Mouse (Mus musculus): ENCODE results near the gene Dph3.
"Not testable (repeated sequence)": the region's sequence is repeated elsewhere in the genome, so short reads cannot be mapped to it uniquely, and the experiment has no call there.

Dph3 gene

DNA sequence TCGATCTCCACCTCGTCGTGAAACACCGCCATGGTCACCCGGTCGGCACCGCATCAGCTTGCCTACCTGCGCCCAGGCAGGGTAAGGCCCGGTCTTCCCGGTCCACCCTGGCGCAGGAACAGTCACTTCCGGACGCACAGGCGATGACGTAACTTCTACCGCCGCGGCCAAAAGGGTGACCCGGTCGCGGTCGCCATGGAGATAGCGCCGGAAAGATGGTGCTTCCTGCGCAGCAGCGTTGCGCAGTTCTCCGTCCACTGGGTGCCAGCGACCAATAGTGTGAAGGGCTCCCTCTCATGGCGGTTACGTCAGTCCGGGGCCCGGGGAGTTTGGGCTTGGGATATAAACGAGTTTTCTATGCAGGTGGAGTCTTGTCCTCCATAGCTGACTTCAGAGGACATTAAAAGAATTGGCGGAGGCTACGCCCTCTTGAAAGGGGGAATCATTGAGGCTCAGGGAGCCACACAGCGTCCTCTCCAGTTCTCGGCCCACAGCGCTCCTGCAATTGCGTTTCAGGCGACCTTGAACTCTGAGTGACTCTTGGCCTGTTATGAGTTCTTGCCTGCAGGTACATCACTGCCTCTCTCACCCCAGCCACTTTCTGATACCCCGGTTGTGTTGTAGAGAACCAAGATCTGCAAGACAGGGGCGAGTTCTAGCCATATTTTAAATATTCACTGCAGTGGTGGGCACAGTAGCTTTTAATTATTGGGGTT lies at the start of gene Dph3:
Gene Dph3 (minus strand): TSS at position 244 of the 716 bp plus-strand sequence.
- peak; percentile 98 for DNase-seq (ENCODE audit: inconsistent ontology term)

DNA sequence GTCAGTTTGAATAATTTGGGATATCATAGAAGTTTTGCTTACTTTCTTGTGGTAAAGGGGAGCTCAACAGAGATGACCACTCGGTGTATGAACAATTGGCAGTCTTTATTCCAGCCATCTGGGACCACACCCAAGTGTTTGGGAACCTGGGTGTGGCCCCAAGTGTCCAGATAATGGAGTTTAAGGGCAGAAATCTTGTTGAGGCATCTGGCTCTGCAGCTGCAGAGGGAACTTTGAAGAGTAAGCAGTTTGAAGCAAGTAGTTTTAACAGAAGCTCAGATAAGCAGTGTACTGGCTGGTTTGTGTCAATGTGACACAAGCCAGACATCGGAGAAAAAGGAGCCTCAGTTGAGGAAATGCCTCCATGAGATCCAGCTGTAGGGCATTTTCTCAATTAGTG lies 48.8 kb upstream of the Dph3 start:
- DNase-seq (ENCODE audit: inconsistent ontology term): no peak

DNA sequence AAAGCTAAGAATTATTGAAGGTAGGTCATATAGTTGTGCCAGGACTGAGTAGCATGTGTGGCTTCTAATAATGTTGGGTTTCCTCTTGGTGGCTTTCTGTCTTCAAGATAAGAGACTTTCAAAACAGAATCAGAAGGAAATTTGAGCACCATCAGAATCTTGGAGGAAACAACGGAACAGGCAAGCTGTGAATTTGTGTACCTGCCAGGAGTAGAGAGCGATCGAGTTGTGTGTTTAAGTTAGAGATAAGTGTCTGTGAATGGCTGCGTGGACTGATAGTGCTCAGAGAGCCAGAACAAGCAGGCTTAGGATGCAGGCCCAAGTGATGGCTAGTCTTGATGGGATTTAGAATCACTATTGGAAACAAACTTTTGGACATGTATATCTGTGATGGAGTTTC lies 46.3 kb upstream of the Dph3 start:
- DNase-seq (ENCODE audit: inconsistent ontology term): no peak

GRCm38 (mm10) chr14:32128409-32128808 lies 42.9 kb upstream of the Dph3 start:
- DNase-seq (ENCODE audit: inconsistent ontology term): no peak

DNA sequence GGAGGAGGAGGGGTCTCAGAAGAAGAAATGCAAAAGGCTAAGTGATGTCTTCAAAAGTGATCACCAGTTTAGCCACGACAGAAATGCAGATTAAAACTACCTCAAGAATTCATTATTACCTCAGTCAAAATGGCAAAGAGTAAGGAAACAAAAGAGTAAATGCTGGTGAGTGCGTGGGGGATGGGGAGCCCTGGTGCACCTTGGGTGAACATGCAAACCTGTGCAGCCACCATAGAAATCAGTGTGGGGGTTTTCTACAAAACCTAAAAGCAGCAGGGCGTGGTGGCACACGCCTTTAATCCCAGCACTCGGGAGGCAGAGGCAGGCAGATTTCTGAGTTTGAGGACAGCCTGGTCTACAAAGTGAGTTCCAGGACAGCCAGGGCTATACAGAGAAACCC lies 39.7 kb upstream of the Dph3 start:
- DNase-seq (ENCODE audit: inconsistent ontology term): not testable (repeated sequence)

DNA sequence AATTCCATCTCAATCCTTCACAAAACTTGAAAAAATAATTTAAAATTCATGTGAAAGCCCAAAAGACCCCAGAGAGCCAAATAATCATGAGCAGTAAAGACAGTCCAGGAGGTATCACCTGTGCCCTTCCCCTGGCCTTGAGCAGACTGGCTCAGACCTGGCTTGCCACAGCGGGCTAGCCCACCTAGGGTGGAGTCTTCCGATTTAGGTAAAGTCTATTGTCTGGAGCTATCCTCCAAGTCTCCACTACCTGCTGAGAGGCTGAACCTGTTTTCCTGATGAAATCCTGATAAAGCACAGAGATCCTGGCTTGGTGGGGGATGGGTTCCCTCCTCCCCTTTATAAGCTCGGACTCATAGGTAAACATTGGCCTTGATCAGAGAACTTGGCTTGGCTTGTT lies 38.7 kb upstream of the Dph3 start:
- no peak for DNase-seq (ENCODE audit: inconsistent ontology term)

DNA sequence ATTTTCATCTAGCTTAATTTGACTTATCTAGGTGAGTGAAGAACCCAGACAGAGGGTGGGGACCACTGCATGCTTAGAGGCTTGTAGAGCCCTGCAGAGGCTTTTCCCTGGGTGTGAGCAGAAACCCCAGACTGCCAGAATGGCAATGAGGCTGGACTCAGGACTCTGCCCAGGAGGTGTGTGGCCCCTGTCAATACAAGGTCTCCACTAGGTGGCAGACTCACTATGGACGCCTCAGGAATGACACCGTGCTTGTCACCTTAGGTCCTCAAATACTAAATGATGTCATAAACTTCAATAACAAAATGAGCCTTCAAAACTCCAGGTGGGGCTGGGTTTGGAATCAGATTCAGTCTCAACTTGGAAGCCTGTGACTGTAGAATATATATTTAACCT lies 36.4 kb upstream of the Dph3 start:
- DNase-seq (ENCODE audit: inconsistent ontology term): no peak

DNA sequence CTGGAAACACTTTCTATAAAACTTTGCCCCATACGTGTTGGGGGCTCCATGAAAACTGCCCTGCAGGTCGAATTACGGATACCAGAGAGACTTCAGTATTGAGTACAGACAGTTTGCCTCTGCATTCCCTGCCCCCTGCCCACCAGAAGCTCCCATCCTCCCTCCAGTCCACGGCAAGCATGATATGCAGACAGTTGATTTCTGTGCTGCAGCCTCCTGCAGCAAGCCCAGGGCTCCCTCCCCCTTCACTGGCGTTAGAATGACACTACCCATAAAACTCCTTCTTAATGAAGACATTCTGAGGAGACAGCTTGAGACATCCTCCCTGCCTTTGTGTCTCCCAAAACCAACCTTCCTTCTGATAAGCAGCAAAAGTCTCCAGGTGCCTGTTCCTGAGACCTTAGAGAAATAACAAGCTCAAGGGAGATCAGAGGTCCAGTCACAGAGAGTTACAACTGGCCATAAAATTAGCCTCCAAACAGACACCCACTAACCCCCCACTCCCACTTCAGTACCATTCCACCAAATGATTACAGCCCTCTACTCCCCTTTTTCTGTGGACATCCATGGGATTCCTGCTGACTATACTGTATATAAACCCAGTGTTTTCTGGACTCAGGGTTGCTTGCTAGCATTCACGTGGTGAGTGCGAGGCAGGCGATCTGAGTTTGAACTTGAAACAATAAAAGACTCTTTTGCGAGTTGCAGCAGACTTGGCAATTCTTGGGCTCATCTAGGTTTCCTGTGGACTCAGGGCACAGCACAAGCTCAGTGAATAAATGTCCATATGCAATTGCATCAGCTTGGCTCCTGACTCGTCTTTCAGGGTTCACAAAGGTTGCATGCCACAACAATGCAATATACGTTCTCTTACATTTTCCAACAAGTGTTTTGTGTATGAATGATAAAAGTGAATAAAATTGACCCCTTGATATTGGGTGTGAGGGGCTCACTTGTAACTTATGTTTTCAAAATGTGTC lies 35.7 kb upstream of the Dph3 start:
- no peak for DNase-seq (ENCODE audit: inconsistent ontology term)

GRCm38 (mm10) chr14:32112124-32112523 lies 26.6 kb upstream of the Dph3 start:
- DNase-seq (ENCODE audit: inconsistent ontology term): not testable (repeated sequence)

DNA sequence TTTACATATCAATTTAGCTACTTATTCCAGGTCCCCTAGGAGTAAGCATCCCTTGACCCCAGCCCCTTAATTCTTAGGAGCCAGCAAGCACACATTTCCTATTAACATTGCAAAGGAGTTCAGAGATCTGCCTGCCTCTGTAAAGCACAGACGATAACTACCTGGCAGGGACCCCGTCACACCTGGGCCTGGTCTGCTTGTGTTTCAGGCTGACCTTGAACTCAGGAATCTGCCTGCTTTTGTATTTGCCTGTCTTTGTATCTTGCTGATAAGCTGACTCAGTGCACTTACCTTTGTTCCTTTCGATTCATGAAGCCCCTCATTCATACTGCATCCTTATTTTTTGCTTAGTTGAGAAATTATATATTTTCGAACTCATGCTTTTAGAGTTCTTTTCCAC lies 21.4 kb upstream of the Dph3 start:
- DNase-seq (ENCODE audit: inconsistent ontology term): no peak

- no peak for DNase-seq (ENCODE audit: inconsistent ontology term)
Observed at GRCm38 (mm10) chr14:32105663-32106062, 20.1 kb upstream of the Dph3 start.

- DNase-seq (ENCODE audit: inconsistent ontology term): no peak
Observed at GRCm38 (mm10) chr14:32103556-32103955, 18.0 kb upstream of the Dph3 start.

DNA sequence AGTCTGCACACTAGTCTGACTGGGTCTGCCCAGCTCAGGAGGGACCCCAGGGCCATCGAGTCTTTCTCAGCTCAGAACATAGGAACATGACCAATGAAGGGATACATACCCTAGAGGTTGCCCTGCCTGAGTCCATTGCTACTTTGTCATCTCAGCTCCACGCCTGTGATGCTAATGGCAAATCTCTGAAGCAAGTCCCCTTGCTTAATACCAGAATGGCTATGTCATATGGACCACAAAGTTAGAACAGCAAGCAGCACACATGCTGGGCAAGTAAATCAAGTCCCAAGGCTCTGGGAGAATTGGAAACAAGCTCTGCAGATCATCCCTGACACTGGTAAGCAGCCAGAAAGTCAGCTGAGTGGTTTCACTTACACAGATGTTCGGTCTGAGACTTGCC lies 13.4 kb upstream of the Dph3 start:
- DNase-seq (ENCODE audit: inconsistent ontology term): no peak

- DNase-seq (ENCODE audit: inconsistent ontology term): no peak
Observed at GRCm38 (mm10) chr14:32097691-32098090, 12.2 kb upstream of the Dph3 start.

DNA sequence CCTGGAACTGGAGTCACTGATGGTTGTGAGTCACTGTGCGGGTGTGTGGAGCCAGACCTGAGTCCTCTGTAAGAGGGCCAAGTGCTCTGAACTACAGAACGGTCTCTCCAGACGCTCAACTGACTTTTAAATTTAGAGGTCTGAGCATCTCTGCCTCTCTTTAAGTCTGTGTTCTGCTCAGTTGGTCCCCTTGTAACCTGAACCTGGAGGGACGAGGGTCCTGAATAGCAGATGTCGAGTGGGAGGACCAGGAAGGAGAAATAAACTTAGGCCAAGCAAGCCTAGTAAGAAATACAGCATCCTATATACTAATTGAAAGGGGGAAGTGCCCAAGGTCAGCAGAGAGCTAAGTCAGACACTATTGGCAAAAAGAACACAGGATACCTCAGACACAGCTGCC lies 11.2 kb upstream of the Dph3 start:
- DNase-seq (ENCODE audit: inconsistent ontology term): no peak

GRCm38 (mm10) chr14:32095646-32096045 lies 10.1 kb upstream of the Dph3 start:
- DNase-seq (ENCODE audit: inconsistent ontology term): no peak

DNA sequence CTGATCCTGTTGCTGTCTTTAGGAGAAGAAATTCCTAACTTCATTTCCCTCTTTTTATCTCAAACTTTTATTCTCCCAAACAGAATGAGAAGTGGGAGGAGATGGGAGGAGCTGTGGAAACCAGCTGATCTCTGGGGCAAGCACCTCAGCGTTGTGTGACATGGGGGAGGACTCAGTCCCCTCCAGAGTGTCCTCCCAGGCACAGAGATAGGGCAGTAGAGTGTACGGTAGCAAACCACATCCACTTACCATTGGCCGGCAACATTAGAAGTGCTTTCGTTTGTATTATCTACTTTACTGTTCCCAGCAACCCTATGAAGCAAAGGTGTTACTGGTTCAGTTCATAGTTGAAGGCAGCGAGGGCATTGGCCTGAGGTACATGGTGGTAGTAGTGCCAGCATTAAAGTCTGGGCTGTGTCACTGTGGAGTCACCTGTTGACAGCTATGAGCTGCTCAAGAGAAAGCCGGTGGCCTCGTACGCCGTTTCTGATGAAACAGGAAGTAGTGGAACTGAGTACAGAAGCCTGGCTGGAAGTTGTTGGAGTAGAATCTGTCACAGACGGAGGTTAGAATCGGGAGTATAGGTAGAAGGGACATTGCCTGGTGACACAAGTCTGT lies 8.1 kb upstream of the Dph3 start:
- DNase-seq (ENCODE audit: inconsistent ontology term): no peak

- DNase-seq (ENCODE audit: inconsistent ontology term): no peak
Observed at GRCm38 (mm10) chr14:32093018-32093417, 7.5 kb upstream of the Dph3 start.

DNA sequence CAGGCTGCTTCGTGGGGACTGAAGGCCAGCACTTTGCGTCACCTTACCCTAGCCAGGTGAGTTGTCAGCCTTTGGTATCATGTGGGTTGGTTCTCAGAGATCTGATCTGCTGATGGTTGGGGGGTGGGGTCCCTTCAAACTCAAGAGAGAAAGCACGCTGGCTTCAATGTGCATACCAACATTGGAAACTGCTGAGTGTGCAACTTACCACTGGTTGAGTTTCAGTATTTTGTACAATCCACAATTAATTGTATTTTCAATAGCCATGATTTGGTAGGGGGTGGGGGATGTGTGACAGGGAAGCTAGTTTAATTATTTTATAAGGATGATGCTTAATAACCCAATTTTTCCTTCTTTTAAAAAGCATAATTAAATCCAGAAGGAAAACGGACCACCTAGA lies 6.2 kb upstream of the Dph3 start:
- no peak for DNase-seq (ENCODE audit: inconsistent ontology term)

GRCm38 (mm10) chr14:32091124-32091523 lies 5.6 kb upstream of the Dph3 start:
- no peak for DNase-seq (ENCODE audit: inconsistent ontology term)

DNA sequence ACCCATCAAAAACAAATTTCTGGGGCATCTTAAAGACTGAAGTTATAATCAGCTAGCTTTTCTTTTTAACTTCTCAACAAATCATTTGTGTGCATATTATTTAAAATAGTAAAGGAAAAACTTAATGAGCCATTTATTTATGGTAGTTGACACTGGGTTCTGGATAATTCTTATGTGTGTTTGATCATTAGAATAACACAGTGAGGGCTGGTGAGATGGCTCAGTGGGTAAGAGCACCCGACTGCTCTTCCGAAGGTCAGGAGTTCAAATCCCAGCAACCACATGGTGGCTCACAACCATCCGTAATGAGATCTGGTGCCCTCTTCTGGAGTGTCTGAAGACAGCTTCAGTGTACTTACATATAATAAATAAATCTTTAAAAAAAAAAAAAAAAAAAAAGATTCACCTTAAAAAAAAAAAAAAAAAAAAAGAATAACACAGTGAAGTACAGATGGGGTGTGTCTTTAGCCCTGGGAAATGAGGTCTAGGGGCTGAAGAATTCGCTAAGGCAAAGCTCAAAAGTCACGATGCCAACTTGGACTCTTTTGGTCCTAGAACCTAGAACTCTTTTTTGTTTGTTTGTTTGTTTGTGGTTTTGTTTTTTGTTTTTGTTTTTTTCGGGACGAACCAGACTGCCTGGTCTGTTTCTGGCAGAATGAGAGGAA lies 2.2 kb upstream of the Dph3 start:
- DNase-seq (ENCODE audit: inconsistent ontology term): not testable (repeated sequence)

DNA sequence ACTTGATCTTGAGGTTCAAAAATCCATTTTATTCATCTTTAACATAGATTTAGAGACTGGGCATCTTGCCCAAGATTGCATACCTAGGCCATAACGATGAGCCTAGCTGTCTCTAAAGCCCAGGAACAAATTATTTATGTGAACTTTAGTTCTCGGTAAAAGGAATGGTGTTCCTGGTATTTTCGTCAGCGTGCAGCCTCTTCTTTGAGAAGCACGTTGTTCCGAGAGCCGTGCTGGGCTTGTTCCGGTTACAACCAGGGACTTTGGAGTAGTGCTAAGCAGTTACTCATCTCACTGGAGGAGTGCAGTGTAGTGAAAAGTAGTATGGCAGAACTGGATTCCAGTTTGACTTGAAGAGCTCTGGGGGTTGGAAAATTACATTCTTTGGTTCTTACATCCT lies 697 bp upstream of the Dph3 start:
- DNase-seq (ENCODE audit: inconsistent ontology term): peak; percentile 36

All from Muller cell, postnatal 12 days (primary cell).